Mouse (Mus musculus): Measurements from ENCODE around the gene Zrsr1.

DNA sequence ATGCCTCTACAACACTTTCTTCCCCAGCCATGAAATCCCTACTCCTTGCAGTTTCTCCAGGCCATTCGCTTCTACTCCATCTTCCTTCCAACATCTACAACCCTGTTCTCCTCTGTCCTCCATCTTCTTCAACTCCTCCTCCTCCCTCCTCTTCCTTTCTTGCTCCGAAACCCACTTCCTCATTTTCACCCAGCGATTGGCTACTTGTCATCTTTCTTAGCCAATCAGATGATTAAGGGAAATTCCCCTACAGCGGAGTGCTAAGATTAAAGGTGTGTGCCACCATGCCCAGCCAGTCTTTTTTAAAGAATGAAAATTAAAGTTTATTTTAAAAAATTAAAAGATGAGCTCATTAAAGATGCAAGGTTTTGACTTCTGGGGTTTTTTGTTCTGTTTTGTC, 46.1 kb downstream of the Zrsr1 start:
- TF ChIP-seq CTCF (conservative IDR thresholded peaks at IDR 0.05; ENCODE audit: low read length), result no peak
- TF ChIP-seq POU5F1 (IDR thresholded peaks at IDR 0.05; ENCODE audit: borderline replicate concordance, low read length), result no peak
